Mouse (Mus musculus): ENCODE results near the gene Adamts18. TPM values are rescaled to one million over a fixed set of nuclear protein-coding genes. Genes with fewer than 3 reads are reported as not detected.

The Adamts18 gene
- total and polyA plus RNA-seq, 2 experiments from 2014 or later, result 0.04 to 0.20 TPM

GRCm38 (mm10) chr8:113752349-113752748 lies 96.2 kb downstream of the Adamts18 start:
- no peak overlapping the region for H3K9ac ChIP-seq (replicated peaks; ENCODE audit: low read depth, low read length)
- H3K27ac ChIP-seq (ENCODE audit: low read depth), result no peak overlapping the region
- no peaks in the 10 kb centered on the region for H3K36me3 ChIP-seq (replicated peaks; ENCODE audit: control insufficient read depth, insufficient read depth, low read length)
- no peak for DNase-seq (ENCODE audit: low spot score)
- no peaks in the 10 kb centered on the region for H3K4me1 ChIP-seq (ENCODE audit: control insufficient read depth, insufficient read depth)
- ATAC-seq (ENCODE audit: insufficient read depth, low read depth), result no peak
- no peaks in the 10 kb centered on the region for H3K9me3 ChIP-seq (replicated peaks; ENCODE audit: control insufficient read depth, low read length)
- TF ChIP-seq CTCF (IDR thresholded peaks at IDR 0.05; ENCODE audit: low read depth) (no peak), EP300 (IDR thresholded peaks at IDR 0.05; ENCODE audit: low read depth) (no peak)
- H3K27me3 ChIP-seq (ENCODE audit: control insufficient read depth, insufficient read depth, low read length), result no peaks in the 10 kb centered on the region
- no peak overlapping the region for H3K4me2 ChIP-seq (ENCODE audit: low read depth, low read length)
- H3K4me3 ChIP-seq (ENCODE audit: low read depth, low read length), result no peak overlapping the region
- WGBS, result 67% methylated on average over 3 of the region's 3 CpGs

- Histone ChIP-seq H3K27me3 (ENCODE audit: control insufficient read depth, insufficient read depth, low read length) (no peaks in the 10 kb centered on the region), H3K36me3 (replicated peaks; ENCODE audit: control insufficient read depth, insufficient read depth, low read length) (no peaks in the 10 kb centered on the region), H3K9ac (replicated peaks; ENCODE audit: low read depth, low read length) (no peak overlapping the region), H3K27ac (ENCODE audit: low read depth) (no peak overlapping the region), H3K4me3 (ENCODE audit: low read depth, low read length) (no peak overlapping the region), H3K4me2 (ENCODE audit: low read depth, low read length) (no peak overlapping the region), H3K4me1 (ENCODE audit: control insufficient read depth, insufficient read depth) (no peaks in the 10 kb centered on the region), H3K9me3 (replicated peaks; ENCODE audit: control insufficient read depth, low read length) (no peaks in the 10 kb centered on the region)
- TF ChIP-seq EP300 (IDR thresholded peaks at IDR 0.05; ENCODE audit: low read depth), result no peak
- TF ChIP-seq CTCF (IDR thresholded peaks at IDR 0.05; ENCODE audit: low read depth), result no peak
- WGBS, result 58% methylated on average over 9 of the region's 9 CpGs
- ATAC-seq (ENCODE audit: insufficient read depth, low read depth) (no peak), DNase-seq (ENCODE audit: low spot score) (no peak)
Measured at GRCm38 (mm10) chr8:113735496-113736060, 113.0 kb downstream of the Adamts18 start.

- TF ChIP-seq EP300 (IDR thresholded peaks at IDR 0.05; ENCODE audit: low read depth) (no peak), CTCF (IDR thresholded peaks at IDR 0.05; ENCODE audit: low read depth) (no peak)
- no peak for DNase-seq (ENCODE audit: low spot score)
- ATAC-seq (ENCODE audit: insufficient read depth, low read depth), result no peak
- Histone ChIP-seq H3K36me3 (replicated peaks; ENCODE audit: control insufficient read depth, insufficient read depth, low read length) (no peaks in the 10 kb centered on the region), H3K4me1 (ENCODE audit: control insufficient read depth, insufficient read depth) (no peaks in the 10 kb centered on the region), H3K4me3 (ENCODE audit: low read depth, low read length) (no peak overlapping the region), H3K27me3 (ENCODE audit: control insufficient read depth, insufficient read depth, low read length) (no peaks in the 10 kb centered on the region), H3K9me3 (replicated peaks; ENCODE audit: control insufficient read depth, low read length) (no peaks in the 10 kb centered on the region), H3K4me2 (ENCODE audit: low read depth, low read length) (no peak overlapping the region), H3K9ac (replicated peaks; ENCODE audit: low read depth, low read length) (no peak overlapping the region), H3K27ac (ENCODE audit: low read depth) (no peak overlapping the region)
- 61% methylated on average over 8 of the region's 8 CpGs for WGBS
Measured at GRCm38 (mm10) chr8:113725331-113725730, 123.2 kb downstream of the Adamts18 start.

- no peaks in the 10 kb centered on the region for H3K4me1 ChIP-seq (ENCODE audit: control insufficient read depth, insufficient read depth)
- H3K4me3 ChIP-seq (ENCODE audit: low read depth, low read length), result no peak overlapping the region
- no peak for DNase-seq (ENCODE audit: low spot score)
- no peaks in the 10 kb centered on the region for H3K27me3 ChIP-seq (ENCODE audit: control insufficient read depth, insufficient read depth, low read length)
- no peak for ATAC-seq (ENCODE audit: insufficient read depth, low read depth)
- TF ChIP-seq CTCF (IDR thresholded peaks at IDR 0.05; ENCODE audit: low read depth), result no peak
- TF ChIP-seq EP300 (IDR thresholded peaks at IDR 0.05; ENCODE audit: low read depth), result no peak
- no peak overlapping the region for H3K9ac ChIP-seq (replicated peaks; ENCODE audit: low read depth, low read length)
- H3K9me3 ChIP-seq (replicated peaks; ENCODE audit: control insufficient read depth, low read length), result no peaks in the 10 kb centered on the region
- H3K4me2 ChIP-seq (ENCODE audit: low read depth, low read length), result no peak overlapping the region
- no peaks in the 10 kb centered on the region for H3K36me3 ChIP-seq (replicated peaks; ENCODE audit: control insufficient read depth, insufficient read depth, low read length)
- 31% methylated on average over 5 of the region's 5 CpGs for WGBS
- no peak overlapping the region for H3K27ac ChIP-seq (ENCODE audit: low read depth)
Measured at GRCm38 (mm10) chr8:113723873-113724538, 124.5 kb downstream of the Adamts18 start.

GRCm38 (mm10) chr8:113721459-113721858 lies 127.1 kb downstream of the Adamts18 start:
- Histone ChIP-seq H3K27me3 (ENCODE audit: control insufficient read depth, insufficient read depth, low read length) (no peaks in the 10 kb centered on the region), H3K36me3 (replicated peaks; ENCODE audit: control insufficient read depth, insufficient read depth, low read length) (no peaks in the 10 kb centered on the region), H3K4me1 (ENCODE audit: control insufficient read depth, insufficient read depth) (no peaks in the 10 kb centered on the region), H3K27ac (ENCODE audit: low read depth) (no peak overlapping the region), H3K9ac (replicated peaks; ENCODE audit: low read depth, low read length) (no peak overlapping the region), H3K9me3 (replicated peaks; ENCODE audit: control insufficient read depth, low read length) (no peaks in the 10 kb centered on the region), H3K4me2 (ENCODE audit: low read depth, low read length) (no peak overlapping the region), H3K4me3 (ENCODE audit: low read depth, low read length) (no peak overlapping the region)
- ATAC-seq (ENCODE audit: insufficient read depth, low read depth) (no peak), DNase-seq (ENCODE audit: low spot score) (no peak)
- WGBS, result 87% methylated on average over 13 of the region's 13 CpGs
- no peak for TF ChIP-seq EP300 (IDR thresholded peaks at IDR 0.05; ENCODE audit: low read depth)

- H3K4me2 ChIP-seq (ENCODE audit: low read depth, low read length), result no peak overlapping the region
- TF ChIP-seq CTCF (IDR thresholded peaks at IDR 0.05; ENCODE audit: low read depth), result no peak
- no peak for TF ChIP-seq EP300 (IDR thresholded peaks at IDR 0.05; ENCODE audit: low read depth)
- H3K27me3 ChIP-seq (ENCODE audit: control insufficient read depth, insufficient read depth, low read length), result no peaks in the 10 kb centered on the region
- no peak for DNase-seq (ENCODE audit: low spot score)
- H3K9me3 ChIP-seq (replicated peaks; ENCODE audit: control insufficient read depth, low read length), result no peaks in the 10 kb centered on the region
- no peak for ATAC-seq (ENCODE audit: insufficient read depth, low read depth)
- WGBS, result 81% methylated on average over 7 of the region's 7 CpGs
- H3K27ac ChIP-seq (ENCODE audit: low read depth), result no peak overlapping the region
- no peak overlapping the region for H3K4me3 ChIP-seq (ENCODE audit: low read depth, low read length)
- H3K36me3 ChIP-seq (replicated peaks; ENCODE audit: control insufficient read depth, insufficient read depth, low read length), result no peaks in the 10 kb centered on the region
- H3K9ac ChIP-seq (replicated peaks; ENCODE audit: low read depth, low read length), result no peak overlapping the region
- H3K4me1 ChIP-seq (ENCODE audit: control insufficient read depth, insufficient read depth), result no peaks in the 10 kb centered on the region
Measured at GRCm38 (mm10) chr8:113704968-113705367, 143.6 kb downstream of the Adamts18 start.

All from heart, postnatal 0 days (tissue).